ENCODE assay signal across 8 mouse cellular contexts in genomic region chr19:34345616-34346267, GRCm38 (mm10). TPM values are rescaled to one million over a fixed set of nuclear protein-coding genes. Genes with fewer than 3 reads are reported as not detected.
A peak's percentile ranks its signal among the peaks of the same experiment; 100 is the strongest.
DNase-seq lines count a peak whose midpoint lies in the region; TF ChIP-seq lines count a peak whose summit lies in the region.

No protein-coding gene starts in this region.

- TF ChIP-seq CTCF in embryonic fibroblast, embryonic 13.5 days (IDR thresholded peaks at IDR 0.05; ENCODE audit: borderline replicate concordance, insufficient read depth, low read length) = no peak
- TF ChIP-seq CTCF in thymus, adult 2 months (IDR thresholded peaks at IDR 0.05; ENCODE audit: borderline replicate concordance, control insufficient read depth, extremely low read depth, insufficient read depth, low read length, poor library complexity) = no peak

- 88% methylated on average over 8 of the region's 8 CpGs for WGBS in thymus, adult 2 months

- peak; percentile 41 for DNase-seq in adrenal gland, postnatal 10 days
- no peak for DNase-seq in adrenal gland, postnatal 25 days
- DNase-seq in lung, adult 18-20 months = peak; percentile 20 to 40
- no peak for DNase-seq in lung, postnatal 25 days (ENCODE audit: low spot score)
- peak; percentile 9 to 59 for DNase-seq in layer of hippocampus, postnatal 14 days (ENCODE audit: low spot score in 2 of 2)
- DNase-seq in thymus, adult 2 months = no peak
- no peak for DNase-seq in urinary bladder, postnatal 36 days (ENCODE audit: low spot score in 2 of 2)

- H3K27me3 ChIP-seq in thymus, adult 2 months (ENCODE audit: control insufficient read depth, insufficient read depth, low read length) = no peaks in the 10 kb centered on the region

- H3K27ac ChIP-seq in embryonic fibroblast, embryonic 13.5 days (ENCODE audit: insufficient read depth, low read length) = peak overlapping the region; percentile 21; the same call in 1 of the 2 replicates
- H3K27ac ChIP-seq in thymus, adult 2 months (ENCODE audit: control insufficient read depth, insufficient read depth, low read length) = no peak overlapping the region

- H3K36me3 ChIP-seq in thymus, adult 2 months (ENCODE audit: control insufficient read depth, insufficient read depth, low read length) = no peaks in the 10 kb centered on the region

- peaks cover 4% of the 10 kb centered on the region; the same call in 1 of the 2 replicates for H3K4me1 ChIP-seq in embryonic fibroblast, embryonic 13.5 days (ENCODE audit: control insufficient read depth, insufficient read depth, low read length)
- H3K4me1 ChIP-seq in thymus, adult 2 months (replicated peaks; ENCODE audit: control insufficient read depth, insufficient read depth, low read length) = no peaks in the 10 kb centered on the region

- no peak overlapping the region for H3K4me3 ChIP-seq in embryonic fibroblast, embryonic 13.5 days (ENCODE audit: insufficient read depth, low read length)
- no peak overlapping the region for H3K4me3 ChIP-seq in thymus, adult 2 months (ENCODE audit: control insufficient read depth, insufficient read depth, low read length)

- TF ChIP-seq POLR2A in embryonic fibroblast, embryonic 13.5 days (IDR thresholded peaks at IDR 0.05; ENCODE audit: low read depth, low read length) = no peak
- no peak for TF ChIP-seq POLR2A in thymus, adult 2 months (IDR thresholded peaks at IDR 0.05; ENCODE audit: control insufficient read depth, extremely low read depth, insufficient read depth, low read length, poor library complexity)

RNA-seq across cellular contexts. Expression of gene Fas, which starts 55.3 kb away (rescaled TPM):
- total RNA-seq in adrenal gland, postnatal 10 days (2021) = 10 to 100 TPM; 12.1 to 18.2 TPM
- total RNA-seq in adrenal gland, postnatal 25 days (2021) = 6.7 and 8.3 TPM in 2 replicates
- polyA plus RNA-seq in embryonic fibroblast, embryonic 13.5 days (2011; ENCODE audit: insufficient read length, low read depth, missing spikeins) = 27.9 and 32.2 TPM in 2 replicates
- 1 to 10 TPM; 1.9 to 2.0 TPM for total RNA-seq in layer of hippocampus, postnatal 14 days (2021)
- 12.1 and 14.3 TPM in 2 replicates for polyA plus RNA-seq in thymus, adult 2 months (2012; rRNA removed)

Comparison
In these comparisons a context has a peak if more than half of its experiments do, and no peak if none do; other contexts are left out.
1. DNase-seq: peak in adrenal gland, postnatal 10 days (single experiment), lung, adult 18-20 months (2 of 2) and layer of hippocampus, postnatal 14 days (2 of 2); none in adrenal gland, postnatal 25 days (single experiment), lung, postnatal 25 days (single experiment), thymus, adult 2 months (single experiment) and urinary bladder, postnatal 36 days (0 of 2).